Mouse (Mus musculus) myocyte (in vitro differentiated cells): ENCODE data around the gene Rps6kb2. TPM values are rescaled to one million over a fixed set of nuclear protein-coding genes. Genes with fewer than 3 reads are reported as not detected.

ENCODE experiments used
- H3K27me3 ChIP-seq: one replicate; pipeline ENCODE4 v1.6.1; 2011; ENCODE audit not compliant: control insufficient read depth, insufficient read depth, insufficient read length
- H3K36me3 ChIP-seq: one replicate; pipeline ENCODE4 v1.6.1; 2011; ENCODE audit not compliant: control insufficient read depth, insufficient read depth
- H3K4me2 ChIP-seq: one replicate; pipeline ENCODE4 v1.6.1; 2011; ENCODE audit warnings: low read depth, control low read depth
- H3K4me3 ChIP-seq: one replicate; pipeline ENCODE4 v1.5.1; 2011; ENCODE audit warnings: mild to moderate bottlenecking, control low read depth, moderate library complexity
- H3K79me2 ChIP-seq: one replicate; pipeline ENCODE4 v1.6.1; 2011; ENCODE audit not compliant: control insufficient read depth, insufficient read depth
- H3ac ChIP-seq: one replicate; pipeline ENCODE4 v1.6.1; 2011; ENCODE audit not compliant: control insufficient read depth, insufficient read length
- CEBPB ChIP-seq: IDR thresholded peaks from 2 replicates; pipeline ENCODE4 v1.6.1; 2011; ENCODE audit warnings: mild to moderate bottlenecking, moderate library complexity; ENCODE audit not compliant: poor library complexity, insufficient read depth, severe bottlenecking
- E2F4 ChIP-seq: IDR thresholded peaks from one replicate; pipeline ENCODE4 v1.6.1; 2011; ENCODE audit warnings: mild to moderate bottlenecking, control low read depth, moderate library complexity; ENCODE audit not compliant: insufficient read depth
- MAX ChIP-seq: IDR thresholded peaks from one replicate; pipeline ENCODE4 v1.6.1; 2011; ENCODE audit warnings: low read depth, mild to moderate bottlenecking, control low read depth
- MYOD1 ChIP-seq, 3 experiments: IDR thresholded peaks; one replicate each; pipeline ENCODE4 v1.6.1; 2011; ENCODE audit warnings: control low read depth in 2 of 3, low read depth in 2 of 3, mild to moderate bottlenecking in 2 of 3, moderate library complexity in 1 of 3; ENCODE audit not compliant: insufficient read length in 2 of 3, control insufficient read depth in 1 of 3
- MYOG ChIP-seq, 3 experiments: IDR thresholded peaks; one replicate each; pipeline ENCODE4 v1.6.1; 2011; ENCODE audit warnings: control low read depth in 2 of 3, low read depth in 2 of 3, mild to moderate bottlenecking in 2 of 3; ENCODE audit not compliant: insufficient read length in 2 of 3, control insufficient read depth in 1 of 3, insufficient read depth in 1 of 3
- POLR2A ChIP-seq: IDR thresholded peaks from one replicate; pipeline ENCODE4 v1.6.1; 2011; ENCODE audit warnings: low read depth, mild to moderate bottlenecking, control low read depth, moderate library complexity; ENCODE audit not compliant: insufficient read length
- POLR2AphosphoS2 ChIP-seq: IDR thresholded peaks from one replicate; pipeline ENCODE4 v1.6.1; 2011; ENCODE audit warnings: low read depth, control low read depth; ENCODE audit not compliant: insufficient read length
- REST ChIP-seq: IDR thresholded peaks from one replicate; pipeline ENCODE4 v1.6.1; 2011; ENCODE audit warnings: mild to moderate bottlenecking, control low read depth, moderate library complexity; ENCODE audit not compliant: insufficient read depth, insufficient read length
- SRF ChIP-seq: IDR thresholded peaks from one replicate; pipeline ENCODE4 v1.6.1; 2011; ENCODE audit warnings: low read depth; ENCODE audit not compliant: control insufficient read depth, insufficient read length
- TCF12 ChIP-seq: IDR thresholded peaks from one replicate; pipeline ENCODE4 v1.6.1; 2011; ENCODE audit warnings: mild to moderate bottlenecking, control low read depth; ENCODE audit not compliant: poor library complexity, insufficient read depth, severe bottlenecking
- TCF3 ChIP-seq: IDR thresholded peaks from one replicate; pipeline ENCODE4 v1.6.1; 2011; ENCODE audit warnings: low read depth, control low read depth; ENCODE audit not compliant: insufficient read length
- USF1 ChIP-seq: IDR thresholded peaks from one replicate; pipeline ENCODE4 v1.6.1; 2011; ENCODE audit warnings: low read depth, mild to moderate bottlenecking, control low read depth, moderate library complexity
- polyA plus RNA-seq: library from polyadenylated mRNA; unstranded; fragments of >200 nt; fragmentation: generic; extraction: Trizol; gene quantifications from one replicate; pipeline ENCODE4 v1.2.1, GENCODE M21; 2012; ENCODE audit warnings: missing spikeins

Rps6kb2 gene
- polyA plus RNA-seq, 1 experiment = 42.0 TPM

- peak overlapping the region; percentile 57 for H3K4me3 ChIP-seq
Measured at GRCm38 (mm10) chr19:4147782-4148490, 15.2 kb downstream of the Rps6kb2 start.

GRCm38 (mm10) chr19:4147022-4147405, 16.1 kb downstream of the Rps6kb2 start:
- peaks cover 15% of the 10 kb centered on the region for H3K79me2 ChIP-seq
- H3K4me2 ChIP-seq = no peak overlapping the region
- H3ac ChIP-seq = no peak overlapping the region
- H3K4me3 ChIP-seq = no peak overlapping the region
- TF ChIP-seq REST (no peak), CEBPB (no peak), MAX (no peak), POLR2AphosphoS2 (no peak), SRF (no peak)
- H3K36me3 ChIP-seq = peaks cover 6% of the 10 kb centered on the region
- H3K27me3 ChIP-seq = no peaks in the 10 kb centered on the region

More at GRCm38 (mm10) chr19:4147782-4148490, 15.2 kb downstream of the Rps6kb2 start:
- H3K79me2 ChIP-seq = peaks cover 15% of the 10 kb centered on the region
- H3K36me3 ChIP-seq = peaks cover 6% of the 10 kb centered on the region
- H3ac ChIP-seq = peak overlapping the region; percentile 23
- TF ChIP-seq MYOD1 (IDR thresholded peaks at IDR 0.05; ENCODE audit: control insufficient read depth in 1 of 3, insufficient read length in 2 of 3, low read depth in 2 of 3) (no peak), USF1 (no peak), MAX (no peak), REST (no peak), CEBPB (no peak), POLR2A (no peak), POLR2AphosphoS2 (no peak), SRF (no peak), E2F4 (no peak), TCF3 (no peak), TCF12 (no peak), MYOG (IDR thresholded peaks at IDR 0.05; ENCODE audit: control insufficient read depth in 1 of 3, insufficient read depth in 1 of 3, insufficient read length in 2 of 3, low read depth in 2 of 3) (no peak)
- no peaks in the 10 kb centered on the region for H3K27me3 ChIP-seq
- peak overlapping the region; percentile 86 for H3K4me2 ChIP-seq

GRCm38 (mm10) chr19:4146366-4147021, 16.7 kb downstream of the Rps6kb2 start:
- Histone ChIP-seq H3K27me3 (no peaks in the 10 kb centered on the region), H3ac (no peak overlapping the region), H3K79me2 (peaks cover 15% of the 10 kb centered on the region), H3K4me2 (no peak overlapping the region), H3K4me3 (no peak overlapping the region), H3K36me3 (peaks cover 6% of the 10 kb centered on the region)
- TF ChIP-seq MYOD1 (IDR thresholded peaks at IDR 0.05; ENCODE audit: control insufficient read depth in 1 of 3, insufficient read length in 2 of 3, low read depth in 2 of 3) = no peak

GRCm38 (mm10) chr19:4145936-4146335, 17.2 kb downstream of the Rps6kb2 start:
- no peak overlapping the region for H3ac ChIP-seq
- no peak overlapping the region for H3K4me2 ChIP-seq
- H3K4me3 ChIP-seq = no peak overlapping the region
- TF ChIP-seq POLR2AphosphoS2 (no peak), MYOD1 (IDR thresholded peaks at IDR 0.05; ENCODE audit: control insufficient read depth in 1 of 3, insufficient read length in 2 of 3, low read depth in 2 of 3) (no peak), MAX (no peak), USF1 (no peak), POLR2A (no peak), REST (no peak), TCF3 (no peak), E2F4 (no peak), MYOG (IDR thresholded peaks at IDR 0.05; ENCODE audit: control insufficient read depth in 1 of 3, insufficient read depth in 1 of 3, insufficient read length in 2 of 3, low read depth in 2 of 3) (no peak), CEBPB (no peak), SRF (no peak), TCF12 (no peak)
- no peaks in the 10 kb centered on the region for H3K27me3 ChIP-seq
- H3K79me2 ChIP-seq = peaks cover 15% of the 10 kb centered on the region
- H3K36me3 ChIP-seq = peaks cover 5% of the 10 kb centered on the region

GRCm38 (mm10) chr19:4144550-4145498, 18.3 kb downstream of the Rps6kb2 start:
- TF ChIP-seq SRF (no peak), POLR2AphosphoS2 (no peak)
- Histone ChIP-seq H3K4me3 (no peak overlapping the region), H3K4me2 (no peak overlapping the region), H3ac (no peak overlapping the region), H3K79me2 (peaks cover 12% of the 10 kb centered on the region), H3K27me3 (no peaks in the 10 kb centered on the region), H3K36me3 (no peaks in the 10 kb centered on the region)
